Mouse (Mus musculus) spleen, postnatal 4 days (tissue): Measurements from ENCODE around the gene Prkca.

Source experiments
- DNase-seq, 2 experiments: peaks; one replicate each; pipeline ENCODE4 v3.0.0; 2022; ENCODE audit warnings: low spot score in 2 of 2

The Prkca gene

GRCm38 (mm10) chr11:107946823-107947222 is 396.9 kb downstream of the Prkca start:
- DNase-seq = no peak

DNA sequence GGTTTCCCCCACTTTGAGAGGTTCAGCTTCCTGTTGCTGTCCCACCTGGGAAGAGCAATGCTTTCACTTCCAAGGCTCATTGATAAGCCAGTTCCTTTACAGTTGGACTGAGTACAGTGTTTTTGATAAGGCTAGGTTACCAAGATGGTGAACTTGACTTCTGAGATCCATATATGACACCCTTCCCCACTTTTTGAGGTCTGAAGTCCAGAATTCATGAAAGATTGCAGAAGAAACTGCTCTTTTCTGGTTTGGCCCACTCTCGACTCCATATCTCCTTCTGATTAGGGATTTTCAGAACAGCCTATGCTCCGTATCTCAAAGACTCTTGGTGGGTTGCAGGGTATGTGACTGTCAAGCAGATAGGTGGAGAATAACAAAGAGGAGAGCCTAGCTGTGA is 406.8 kb downstream of the Prkca start:
- no peak for DNase-seq

- DNase-seq = no peak
These were observed 412.0 kb downstream of the Prkca start for GRCm38 (mm10) chr11:107931721-107932120.

DNA sequence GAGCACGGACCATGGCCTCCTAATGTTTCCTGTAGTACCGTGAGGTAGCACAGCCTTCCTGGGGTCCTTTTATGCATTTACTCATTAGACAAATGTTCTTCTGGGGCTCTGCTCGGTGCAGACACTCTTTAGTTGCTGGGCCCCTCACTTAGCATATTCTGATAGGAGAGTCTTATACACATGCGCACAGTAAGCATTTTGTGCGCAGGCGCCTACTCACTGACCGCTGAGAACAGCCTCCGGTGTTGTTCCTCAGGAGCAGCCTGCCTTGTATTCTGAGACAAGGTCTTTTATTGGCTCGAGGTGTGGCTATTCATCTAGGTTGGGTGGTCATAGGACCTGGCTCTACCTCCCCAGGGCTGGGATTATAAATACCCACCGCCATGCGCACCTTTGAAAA is 412.4 kb downstream of the Prkca start:
- no peak for DNase-seq

DNA sequence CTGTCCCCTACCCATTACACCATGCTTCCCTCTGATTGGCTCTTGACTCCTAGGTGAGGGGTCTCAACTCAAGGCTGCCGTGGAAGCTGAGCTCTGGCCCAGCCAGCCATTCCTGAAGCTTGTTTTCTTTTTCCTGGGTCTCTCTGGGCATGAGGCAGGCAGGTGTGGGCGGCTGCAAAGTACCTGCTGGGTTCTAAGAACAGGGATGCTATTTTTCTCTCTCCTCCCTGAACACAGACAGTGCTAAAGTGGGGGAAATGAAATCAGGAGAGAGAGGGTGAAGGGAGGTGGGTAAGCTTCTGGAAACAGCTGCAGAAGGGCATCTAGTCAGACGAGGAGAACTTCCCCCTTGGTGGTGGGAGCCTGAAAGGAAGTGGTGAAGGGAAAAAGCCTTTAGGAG is 414.0 kb downstream of the Prkca start:
- DNase-seq = no peak

DNA sequence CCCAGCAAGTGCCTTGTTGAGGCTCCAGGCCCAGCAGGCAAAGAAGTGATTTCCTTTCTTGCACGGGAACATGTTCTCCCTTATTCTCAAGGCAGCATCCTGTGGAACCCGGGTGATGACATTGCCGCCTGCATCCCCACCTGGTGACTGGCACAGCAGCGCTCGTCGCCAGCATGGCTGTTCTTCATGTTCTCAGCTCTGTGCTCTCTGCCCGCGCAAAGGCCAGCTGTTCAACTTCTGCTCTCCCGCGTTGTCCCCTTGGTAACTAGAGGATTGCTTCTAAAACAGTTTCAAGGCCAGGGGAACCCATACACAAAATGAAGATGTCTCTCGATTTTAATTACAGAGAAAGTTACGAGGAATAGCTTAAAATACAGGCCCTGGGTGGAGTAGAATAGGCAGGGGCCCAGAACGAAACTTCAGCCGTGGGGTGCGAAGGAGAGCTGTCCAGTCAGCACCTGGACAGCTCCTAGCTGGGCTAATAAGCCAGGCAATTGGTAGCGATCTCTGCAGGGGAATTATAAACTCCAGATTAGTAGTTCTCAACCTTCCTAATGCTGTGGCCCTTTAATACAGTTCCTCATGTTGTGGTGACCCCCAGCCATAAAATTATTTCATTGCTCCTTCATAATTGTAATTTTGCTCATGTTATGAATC is 423.7 kb downstream of the Prkca start:
- DNase-seq = peak in 1 of 2 experiments; percentile 45

DNA sequence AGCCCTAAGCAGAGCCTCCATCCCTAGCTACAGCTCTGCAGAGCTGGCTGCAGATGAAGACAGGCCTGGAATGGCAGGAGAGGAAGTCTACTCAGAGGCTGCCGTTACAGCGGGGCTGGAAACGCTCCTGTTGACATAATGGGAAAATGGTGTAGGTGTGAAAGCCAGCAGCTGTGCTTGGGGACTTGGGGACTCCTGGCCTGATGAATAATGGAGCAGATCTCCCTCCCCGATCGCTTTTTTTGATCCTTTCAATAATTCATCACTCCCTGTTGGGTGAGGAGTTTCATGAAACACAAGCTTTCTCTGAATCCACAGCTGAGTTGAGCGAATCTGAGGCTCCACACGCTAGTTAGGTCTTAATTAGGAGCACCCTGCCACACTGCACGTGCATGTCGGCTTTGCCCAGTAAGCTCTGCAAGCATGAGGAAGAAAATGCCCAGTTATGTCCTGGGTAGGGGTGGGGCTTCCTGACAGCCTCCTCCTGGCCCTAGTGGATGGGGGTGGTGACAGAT is 425.9 kb downstream of the Prkca start:
- DNase-seq = peak in 1 of 2 experiments; percentile 52

GRCm38 (mm10) chr11:107914634-107915226 is 429.0 kb downstream of the Prkca start, which contains the start of gene Cacng5:
Gene Cacng5, minus strand, starts transcription at chr11:107915055.
- DNase-seq = no peak

- no peak for DNase-seq
These were observed 430.4 kb downstream of the Prkca start for GRCm38 (mm10) chr11:107913317-107913716.

GRCm38 (mm10) chr11:107905364-107905763 is 438.4 kb downstream of the Prkca start:
- no peak for DNase-seq

DNA sequence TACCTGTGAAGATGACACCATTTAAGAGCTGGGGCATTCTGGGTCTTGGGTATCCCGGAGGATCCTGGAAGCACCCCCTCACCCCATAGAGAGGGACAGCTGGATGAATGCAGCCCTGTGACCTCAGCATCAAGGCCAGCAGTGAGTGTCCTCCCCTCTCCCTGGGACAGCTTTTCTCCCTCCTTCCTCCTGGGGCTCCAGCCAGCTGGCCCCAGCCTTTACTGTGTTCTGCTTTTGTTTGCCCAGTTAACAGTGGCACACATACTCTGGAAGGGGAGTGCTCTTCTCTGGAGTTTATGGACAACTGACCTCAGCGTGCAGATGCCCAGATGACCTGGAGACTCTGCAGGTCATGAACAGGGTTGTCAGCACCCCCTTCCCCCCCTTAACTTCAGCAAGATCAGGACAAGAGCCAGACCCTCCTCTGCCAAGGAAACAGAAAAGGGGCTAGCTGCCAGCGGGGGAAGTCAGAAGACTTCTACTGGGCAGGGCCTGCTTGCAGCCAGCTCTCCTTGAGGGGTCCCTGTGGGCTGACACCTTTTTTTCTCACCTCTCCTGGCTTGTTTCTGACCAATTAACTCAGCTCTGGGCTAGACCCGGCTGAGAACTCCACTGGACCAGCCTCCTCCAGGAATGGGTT is 439.6 kb downstream of the Prkca start:
- DNase-seq = no peak

DNA sequence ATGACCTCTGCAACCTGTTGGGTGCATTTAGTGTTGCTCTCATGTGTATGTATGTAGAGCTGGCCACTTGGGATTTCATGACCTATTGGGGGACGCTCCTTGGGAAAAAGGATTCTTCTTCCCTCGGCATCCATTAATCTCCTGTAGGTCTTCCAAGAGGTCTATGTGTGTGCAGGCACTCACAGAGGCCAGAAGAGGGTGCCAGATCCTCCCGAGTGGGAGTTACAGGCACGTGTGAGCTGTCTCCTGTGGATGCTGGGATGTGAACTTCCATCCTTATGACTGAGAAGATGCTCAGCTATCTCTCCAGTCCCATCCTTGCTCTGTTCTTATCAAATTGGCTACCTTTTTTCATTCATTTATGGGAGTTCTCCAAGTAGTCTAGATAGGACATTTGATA is 443.3 kb downstream of the Prkca start:
- DNase-seq = no peak

GRCm38 (mm10) chr11:107898698-107899097 is 445.0 kb downstream of the Prkca start:
- DNase-seq = no peak

DNA sequence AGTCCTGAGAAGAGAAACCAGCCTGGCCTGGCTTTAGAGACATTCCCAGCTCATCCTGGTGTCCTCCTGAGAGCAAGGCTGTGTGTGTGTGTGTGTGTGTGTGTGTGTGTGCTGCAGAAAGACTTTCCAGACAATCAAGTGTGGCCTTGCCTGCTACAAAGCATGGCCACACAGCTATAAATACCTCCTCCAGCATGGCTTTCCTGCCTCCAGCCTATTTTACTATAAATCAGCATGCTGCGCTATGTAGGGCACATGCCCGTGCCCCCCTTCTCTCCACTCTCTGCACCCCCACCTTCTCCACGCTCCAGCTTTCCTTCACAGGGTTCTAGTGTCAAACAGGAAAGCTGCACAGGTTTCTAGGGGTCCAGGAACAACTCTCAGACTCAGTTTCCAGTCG is 448.1 kb downstream of the Prkca start:
- no peak for DNase-seq

DNA sequence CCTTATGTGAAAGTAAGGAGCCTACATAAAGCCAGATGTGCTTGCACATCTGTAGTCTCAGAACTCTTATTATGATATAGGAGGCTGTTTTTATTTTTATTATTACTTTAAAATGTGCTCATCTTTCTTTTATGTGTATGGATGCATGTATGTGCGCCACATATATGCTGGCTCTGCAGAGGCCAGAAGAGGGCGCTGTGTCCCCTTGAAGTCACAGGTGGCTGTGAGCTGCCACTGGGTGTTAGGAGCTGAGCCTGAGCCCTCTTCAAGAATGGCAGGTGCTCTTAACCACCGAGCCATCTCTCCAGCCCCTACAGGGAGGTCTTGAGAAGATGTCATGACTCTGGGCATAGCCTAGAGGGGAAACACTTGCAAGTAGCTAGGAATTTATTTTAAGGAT is 452.4 kb downstream of the Prkca start:
- no peak for DNase-seq

DNA sequence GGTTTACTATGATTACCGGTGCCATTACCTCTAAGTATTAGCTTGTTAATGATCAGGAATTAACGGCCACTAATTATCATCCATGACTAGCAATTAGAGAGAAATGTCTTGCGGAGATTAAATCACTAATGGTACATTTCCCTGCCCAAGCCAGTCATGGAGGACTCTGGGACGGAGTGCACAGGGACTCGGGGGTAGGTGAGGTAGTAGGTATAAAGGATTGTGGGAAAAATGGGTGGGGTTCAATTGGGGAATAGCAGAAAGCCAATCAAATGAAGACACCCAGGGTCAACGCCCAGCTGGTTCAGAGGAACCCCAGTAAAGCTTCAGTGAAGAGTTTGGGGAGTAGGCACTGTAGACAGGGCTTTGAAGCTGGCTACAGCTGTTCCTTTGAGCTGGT is 456.4 kb downstream of the Prkca start:
- no peak for DNase-seq
